Mouse (Mus musculus): ENCODE data around the gene Gnat1. TPM values are rescaled to one million over a fixed set of nuclear protein-coding genes. Genes with fewer than 3 reads are reported as not detected.

Gnat1 gene
- polyA plus RNA-seq, 1 experiment = 0.20 TPM

DNA sequence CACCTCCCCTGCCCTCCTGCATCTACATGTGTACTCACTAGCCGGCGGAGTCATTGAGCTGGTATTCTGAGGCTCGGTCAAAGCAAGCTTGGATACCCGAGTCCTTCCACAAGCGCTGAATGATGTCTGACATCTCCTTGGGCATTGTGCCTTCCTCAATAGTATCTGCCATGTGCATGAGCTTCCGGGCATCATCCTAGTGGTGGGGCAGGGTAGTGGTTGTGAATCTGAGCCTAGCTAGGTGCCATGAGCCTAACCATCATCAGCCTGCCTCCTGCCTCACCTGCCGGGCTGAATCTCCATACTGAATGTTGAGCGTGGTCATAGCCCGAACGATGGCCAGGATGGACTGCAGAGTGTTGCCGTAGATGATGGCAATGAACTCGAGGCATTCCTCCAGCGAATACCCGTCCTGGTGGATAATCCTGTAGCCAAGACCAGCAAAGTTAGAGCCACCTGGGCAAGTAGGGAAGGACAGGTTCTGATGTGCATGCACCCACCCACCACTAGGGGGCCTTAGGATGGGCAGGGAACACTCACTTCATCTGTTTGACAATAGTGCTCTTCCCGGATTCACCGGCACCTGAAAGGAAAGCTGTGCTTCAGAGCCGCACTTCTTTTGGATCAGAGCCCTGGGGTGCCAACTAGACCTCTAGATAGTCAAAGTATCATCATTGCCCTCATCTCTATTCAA, 2.3 kb downstream of the Gnat1 start:
- 16% methylated on average over 17 of the region's 17 CpGs for WGBS

DNA sequence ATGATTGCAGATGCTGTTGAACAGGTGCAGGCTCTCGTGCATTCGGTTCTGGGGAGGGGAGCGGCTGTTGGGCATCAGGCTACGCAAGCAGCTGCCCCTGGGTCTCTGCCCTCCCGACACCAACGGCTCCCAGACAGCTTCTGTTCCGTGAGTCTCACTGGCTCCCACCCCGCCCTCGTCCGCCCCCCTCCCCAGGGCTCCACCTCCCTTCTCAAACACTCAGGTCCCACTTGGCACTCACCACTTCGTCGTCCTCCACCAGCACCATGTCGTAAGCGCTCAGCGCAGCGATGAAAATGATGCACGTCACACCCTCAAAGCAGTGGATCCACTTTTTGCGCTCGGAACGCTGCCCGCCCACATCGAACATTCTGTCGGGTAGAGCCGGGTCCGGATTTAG, 3.2 kb downstream of the Gnat1 start:
- TF ChIP-seq CTCF (IDR thresholded peaks at IDR 0.05; ENCODE audit: insufficient read depth, low read length) = no peak
- H3K4me3 ChIP-seq (replicated peaks; ENCODE audit: extremely low read depth, low read depth, low read length) = peak overlapping the region; percentile 33
- DNase-seq = peak; percentile 38
- peaks cover 14% of the 10 kb centered on the region; the same call in 1 of the 2 replicates for H3K4me1 ChIP-seq (ENCODE audit: control insufficient read depth, insufficient read depth, low read length)
- 2% methylated on average over 25 of the region's 25 CpGs for WGBS

More for the DNA sequence above, 2.3 kb downstream of the Gnat1 start:
- TF ChIP-seq POLR2A (IDR thresholded peaks at IDR 0.05; ENCODE audit: borderline replicate concordance, extremely low read depth, low read depth, low read length) = no peak
- TF ChIP-seq CTCF (IDR thresholded peaks at IDR 0.05; ENCODE audit: insufficient read depth, low read length) = peak; percentile 87
- no peak overlapping the region for H3K4me3 ChIP-seq (replicated peaks; ENCODE audit: extremely low read depth, low read depth, low read length)
- DNase-seq = peak; percentile 43
- peaks cover 14% of the 10 kb centered on the region; the same call in 1 of the 2 replicates for H3K4me1 ChIP-seq (ENCODE audit: control insufficient read depth, insufficient read depth, low read length)

DNA sequence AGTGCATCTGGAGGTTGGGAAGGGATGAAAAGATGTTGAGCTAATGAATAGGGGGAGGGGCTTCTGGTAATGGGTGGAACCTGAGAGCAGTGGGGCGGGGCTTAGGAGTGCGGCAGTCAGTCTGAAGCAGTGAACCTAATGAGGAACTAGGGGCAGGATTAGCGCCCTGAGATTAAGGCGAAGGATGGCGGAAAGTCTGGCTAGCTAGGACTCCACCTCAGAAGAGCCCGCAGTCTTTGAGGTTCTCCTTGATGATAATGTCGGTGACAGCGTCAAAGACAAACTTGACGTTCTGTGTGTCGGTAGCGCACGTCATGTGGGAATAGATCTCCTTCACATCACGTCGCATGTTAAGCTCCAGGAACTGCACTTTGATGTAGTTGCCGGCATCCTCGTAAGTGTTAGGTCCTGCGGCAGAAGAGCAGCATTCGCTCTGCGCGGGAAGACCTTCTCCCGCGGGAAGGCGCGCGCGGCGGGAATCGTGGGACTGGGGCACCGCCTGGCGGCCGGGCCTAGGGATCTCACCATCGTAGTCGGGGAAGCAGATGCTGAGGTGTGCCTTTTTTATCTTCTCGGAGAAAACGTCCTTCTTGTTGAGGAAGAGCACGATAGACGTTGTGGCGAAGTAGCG, 3.7 kb downstream of the Gnat1 start:
- Histone ChIP-seq H3K4me3 (replicated peaks; ENCODE audit: extremely low read depth, low read depth, low read length) (peak overlapping the region; percentile 33), H3K4me1 (ENCODE audit: control insufficient read depth, insufficient read depth, low read length) (peaks cover 14% of the 10 kb centered on the region; the same call in 1 of the 2 replicates)
- 2% methylated on average over 39 of the region's 39 CpGs for WGBS
- DNase-seq = peak; percentile 70
- TF ChIP-seq POLR2A (IDR thresholded peaks at IDR 0.05; ENCODE audit: borderline replicate concordance, extremely low read depth, low read depth, low read length) (no peak), CTCF (IDR thresholded peaks at IDR 0.05; ENCODE audit: insufficient read depth, low read length) (peak; percentile 65)

GRCm38 (mm10) chr9:107674609-107675429, 4.7 kb downstream of the Gnat1 start:
- 77% methylated on average over 9 of the region's 9 CpGs for WGBS
- DNase-seq = no peak

GRCm38 (mm10) chr9:107670259-107670658, 9.3 kb downstream of the Gnat1 start:
- Histone ChIP-seq H3K4me3 (replicated peaks; ENCODE audit: extremely low read depth, low read depth, low read length) (no peak overlapping the region), H3K4me1 (ENCODE audit: control insufficient read depth, insufficient read depth, low read length) (peaks cover 3% of the 10 kb centered on the region; the same call in 1 of the 2 replicates)
- TF ChIP-seq POLR2A (IDR thresholded peaks at IDR 0.05; ENCODE audit: borderline replicate concordance, extremely low read depth, low read depth, low read length) = no peak
- no peak for TF ChIP-seq CTCF (IDR thresholded peaks at IDR 0.05; ENCODE audit: insufficient read depth, low read length)
- no peak for DNase-seq
- WGBS = 78% methylated on average over 5 of the region's 5 CpGs

More at GRCm38 (mm10) chr9:107674609-107675429, 4.7 kb downstream of the Gnat1 start:
- Histone ChIP-seq H3K4me1 (ENCODE audit: control insufficient read depth, insufficient read depth, low read length) (peaks cover 14% of the 10 kb centered on the region; the same call in 1 of the 2 replicates), H3K4me3 (replicated peaks; ENCODE audit: extremely low read depth, low read depth, low read length) (no peak overlapping the region)
- TF ChIP-seq CTCF (IDR thresholded peaks at IDR 0.05; ENCODE audit: insufficient read depth, low read length) (no peak), POLR2A (IDR thresholded peaks at IDR 0.05; ENCODE audit: borderline replicate concordance, extremely low read depth, low read depth, low read length) (no peak)

DNA sequence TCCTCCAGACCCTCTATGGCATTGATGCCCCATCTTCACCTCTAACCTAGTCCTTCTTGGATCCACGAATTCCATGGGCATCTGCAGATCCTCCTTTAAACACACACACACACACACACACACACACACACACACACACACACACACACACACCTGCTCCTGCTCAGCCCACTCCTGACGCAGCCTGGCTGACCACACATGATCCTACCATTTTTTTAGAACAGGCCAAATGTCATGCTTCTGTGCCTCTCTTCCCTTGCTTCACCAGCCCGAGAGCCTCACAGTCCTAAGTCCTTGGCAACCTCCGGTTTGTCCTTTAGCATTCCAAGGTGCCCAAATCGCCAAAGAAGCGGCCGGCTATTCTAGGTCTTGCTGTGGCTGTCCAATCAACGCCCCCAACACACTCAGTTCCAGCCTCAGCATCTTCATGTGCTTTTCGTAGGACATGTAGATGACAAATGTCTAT, 10.0 kb downstream of the Gnat1 start, which contains the start of gene Slc38a3:
Slc38a3 (minus strand) TSS at position 51 of the 466 bp plus-strand sequence.
- Histone ChIP-seq H3K4me1 (ENCODE audit: control insufficient read depth, insufficient read depth, low read length) (peaks cover 3% of the 10 kb centered on the region; the same call in 1 of the 2 replicates), H3K4me3 (replicated peaks; ENCODE audit: extremely low read depth, low read depth, low read length) (no peak within 1 kb of the TSS)
- TF ChIP-seq POLR2A (IDR thresholded peaks at IDR 0.05; ENCODE audit: borderline replicate concordance, extremely low read depth, low read depth, low read length) (no peak), CTCF (IDR thresholded peaks at IDR 0.05; ENCODE audit: insufficient read depth, low read length) (no peak)
- no peak for DNase-seq
- 89% methylated on average over 9 of the region's 9 CpGs for WGBS

DNA sequence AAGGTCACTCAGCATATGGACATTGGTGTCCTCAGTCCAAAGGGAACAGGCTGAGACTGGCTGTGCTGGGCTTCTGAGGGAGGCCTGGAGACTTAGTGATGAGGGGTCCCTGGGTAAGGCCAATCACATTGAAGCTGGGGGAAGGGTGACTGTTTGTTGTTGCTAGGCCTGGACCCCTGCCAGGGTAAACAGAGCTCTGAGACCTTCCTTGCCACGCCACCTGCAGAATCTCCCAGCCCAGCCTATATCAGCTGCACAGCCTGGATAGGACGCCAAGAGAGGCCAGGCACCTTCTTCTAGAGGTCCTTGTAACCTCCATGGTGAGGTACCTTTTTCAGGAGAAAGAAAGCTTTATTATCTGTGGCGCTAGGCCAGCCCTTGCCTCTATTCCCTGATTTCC, 10.6 kb downstream of the Gnat1 start:
- DNase-seq = no peak
- no peak for TF ChIP-seq POLR2A (IDR thresholded peaks at IDR 0.05; ENCODE audit: borderline replicate concordance, extremely low read depth, low read depth, low read length)
- TF ChIP-seq CTCF (IDR thresholded peaks at IDR 0.05; ENCODE audit: insufficient read depth, low read length) = no peak
- H3K4me1 ChIP-seq (ENCODE audit: control insufficient read depth, insufficient read depth, low read length) = peaks cover 3% of the 10 kb centered on the region; the same call in 1 of the 2 replicates
- H3K4me3 ChIP-seq (replicated peaks; ENCODE audit: extremely low read depth, low read depth, low read length) = no peak overlapping the region
- 81% methylated on average over 3 of the region's 3 CpGs for WGBS

GRCm38 (mm10) chr9:107668011-107668410, 11.5 kb downstream of the Gnat1 start:
- peaks cover 3% of the 10 kb centered on the region; the same call in 1 of the 2 replicates for H3K4me1 ChIP-seq (ENCODE audit: control insufficient read depth, insufficient read depth, low read length)
- TF ChIP-seq CTCF (IDR thresholded peaks at IDR 0.05; ENCODE audit: insufficient read depth, low read length) (no peak), POLR2A (IDR thresholded peaks at IDR 0.05; ENCODE audit: borderline replicate concordance, extremely low read depth, low read depth, low read length) (no peak)
- no peak overlapping the region for H3K4me3 ChIP-seq (replicated peaks; ENCODE audit: extremely low read depth, low read depth, low read length)
- 43% methylated on average over 8 of the region's 8 CpGs for WGBS
- DNase-seq = no peak

- peak; percentile 23 for DNase-seq
- TF ChIP-seq CTCF (IDR thresholded peaks at IDR 0.05; ENCODE audit: insufficient read depth, low read length) (no peak), POLR2A (IDR thresholded peaks at IDR 0.05; ENCODE audit: borderline replicate concordance, extremely low read depth, low read depth, low read length) (no peak)
- H3K4me1 ChIP-seq (ENCODE audit: control insufficient read depth, insufficient read depth, low read length) = peaks cover 3% of the 10 kb centered on the region; the same call in 1 of the 2 replicates
- 2% methylated on average over 20 of the region's 24 CpGs for WGBS
- H3K4me3 ChIP-seq (replicated peaks; ENCODE audit: extremely low read depth, low read depth, low read length) = peak overlapping the region; percentile 16
Measured at GRCm38 (mm10) chr9:107667219-107667618, 12.3 kb downstream of the Gnat1 start.
